Mouse (Mus musculus) forebrain, embryonic 14.5 days (tissue): Measurements from ENCODE around the gene Tbcel. TPM values are rescaled to one million over a fixed set of nuclear protein-coding genes. Genes with fewer than 3 reads are reported as not detected.

Experiments
- ATAC-seq: fragments of 200-750 bp; cut with Nextera tagmentation; 2 replicates; pipeline ENCODE4 v1.8.0; 2017; ENCODE audit warnings: mild to moderate bottlenecking, moderate library complexity
- DNase-seq: peaks from one replicate; pipeline ENCODE4 v3.0.0-alpha.2; 2015; ENCODE audit warnings: low spot score
- H3K27ac ChIP-seq: fragments of 300-500 bp; sonication (generic); 2 replicates; pipeline ENCODE4 v1.5.1; 2014; ENCODE audit warnings: low read depth, mild to moderate bottlenecking, control low read depth, low read length, moderate library complexity
- H3K27me3 ChIP-seq: fragments of 300-500 bp; sonication (generic); replicated peaks from 2 replicates; pipeline ENCODE4 v1.6.1; 2014; ENCODE audit warnings: low read length, control low read depth, mixed read lengths; ENCODE audit not compliant: control insufficient read depth, insufficient read depth
- H3K36me3 ChIP-seq: fragments of 300-500 bp; sonication (generic); 2 replicates; pipeline ENCODE4 v1.6.1; 2014; ENCODE audit warnings: low read length, control low read depth; ENCODE audit not compliant: control insufficient read depth, insufficient read depth
- H3K4me1 ChIP-seq: fragments of 300-500 bp; sonication (generic); 2 replicates; pipeline ENCODE4 v1.6.1; 2014; ENCODE audit warnings: antibody characterized with exemption, low read length, control low read depth; ENCODE audit not compliant: control insufficient read depth, insufficient read depth
- H3K4me2 ChIP-seq: fragments of 300-500 bp; sonication (generic); 2 replicates; pipeline ENCODE4 v1.6.1; 2014; ENCODE audit warnings: mild to moderate bottlenecking, control low read depth, low read length
- H3K4me3 ChIP-seq: fragments of 300-500 bp; sonication (generic); 2 replicates; pipeline ENCODE4 v1.5.1; 2014; ENCODE audit warnings: low read depth, low read length, control low read depth
- H3K9ac ChIP-seq: fragments of 300-500 bp; sonication (generic); 2 replicates; pipeline ENCODE4 v1.6.1; 2014; ENCODE audit warnings: mild to moderate bottlenecking, low read length, control low read depth, moderate library complexity
- H3K9me3 ChIP-seq: fragments of 300-500 bp; sonication (generic); replicated peaks from 2 replicates; pipeline ENCODE4 v1.6.1; 2016; ENCODE audit warnings: low read length, control low read depth, mixed read lengths; ENCODE audit not compliant: control insufficient read depth
- WGBS: fragments of 180-500 bp; shearing (Covaris S2); extraction: QIAGEN DNeasy Blood & Tissue Kit; methylation state at CpG from one replicate; pipeline ENCODE4 v1.1.7; 2014; 5-methylcytosine and 5-hydroxymethylcytosine counted together
- polyA plus RNA-seq: library from polyadenylated mRNA; unstranded; fragments of >200 nt; fragmentation: Nextera tagmentation; extraction: Ambion mirVana; gene quantifications from 2 replicates; pipeline ENCODE4 v1.2.1, GENCODE M21; 2014

Tbcel gene
- polyA plus RNA-seq, 1 experiment from 2014 or later: 5.6 TPM

- Histone ChIP-seq H3K4me3 (no peak overlapping the region), H3K9ac (no peak overlapping the region), H3K9me3 (no peaks in the 10 kb centered on the region), H3K36me3 (no peaks in the 10 kb centered on the region), H3K4me1 (no peaks in the 10 kb centered on the region), H3K27me3 (no peaks in the 10 kb centered on the region), H3K27ac (no peak overlapping the region), H3K4me2 (no peak overlapping the region)
- DNase-seq: no peak
- ATAC-seq: no peak
- WGBS: 86% methylated on average over 7 of the region's 7 CpGs
Observed at GRCm38 (mm10) chr9:42462585-42463219, 44.9 kb downstream of the Tbcel start.

- H3K27me3 ChIP-seq: no peaks in the 10 kb centered on the region
Observed at GRCm38 (mm10) chr9:42461390-42462108, 46.1 kb downstream of the Tbcel start.

GRCm38 (mm10) chr9:42460353-42460752 is 47.3 kb downstream of the Tbcel start:
- Histone ChIP-seq H3K4me1 (no peaks in the 10 kb centered on the region), H3K36me3 (no peaks in the 10 kb centered on the region), H3K9me3 (no peaks in the 10 kb centered on the region), H3K4me3 (no peak overlapping the region), H3K9ac (no peak overlapping the region), H3K27ac (no peak overlapping the region), H3K27me3 (no peaks in the 10 kb centered on the region), H3K4me2 (no peak overlapping the region)
- ATAC-seq (no peak), DNase-seq (no peak)
- WGBS: 89% methylated on average over 10 of the region's 10 CpGs

More at GRCm38 (mm10) chr9:42461390-42462108, 46.1 kb downstream of the Tbcel start:
- no peaks in the 10 kb centered on the region for H3K4me1 ChIP-seq
- H3K4me3 ChIP-seq: no peak overlapping the region
- no peaks in the 10 kb centered on the region for H3K9me3 ChIP-seq
- DNase-seq (no peak), ATAC-seq (no peak)
- WGBS: 82% methylated on average over 11 of the region's 11 CpGs
- H3K36me3 ChIP-seq: no peaks in the 10 kb centered on the region
- no peak overlapping the region for H3K27ac ChIP-seq
- no peak overlapping the region for H3K4me2 ChIP-seq
- H3K9ac ChIP-seq: no peak overlapping the region

GRCm38 (mm10) chr9:42459736-42460135 is 47.9 kb downstream of the Tbcel start:
- no peak for DNase-seq
- Histone ChIP-seq H3K4me2 (no peak overlapping the region), H3K4me1 (no peaks in the 10 kb centered on the region), H3K9me3 (no peaks in the 10 kb centered on the region), H3K27ac (no peak overlapping the region), H3K4me3 (no peak overlapping the region), H3K27me3 (no peaks in the 10 kb centered on the region), H3K36me3 (no peaks in the 10 kb centered on the region), H3K9ac (no peak overlapping the region)
- 90% methylated on average over 6 of the region's 6 CpGs for WGBS
- ATAC-seq: no peak

GRCm38 (mm10) chr9:42458741-42459515 is 48.7 kb downstream of the Tbcel start:
- WGBS: 75% methylated on average over 9 of the region's 9 CpGs
- no peaks in the 10 kb centered on the region for H3K27me3 ChIP-seq
- H3K36me3 ChIP-seq: no peaks in the 10 kb centered on the region
- H3K4me2 ChIP-seq: no peak overlapping the region
- H3K27ac ChIP-seq: no peak overlapping the region
- no peak overlapping the region for H3K4me3 ChIP-seq
- H3K4me1 ChIP-seq: no peaks in the 10 kb centered on the region
- no peak for DNase-seq
- no peak overlapping the region for H3K9ac ChIP-seq
- no peak for ATAC-seq
- H3K9me3 ChIP-seq: no peaks in the 10 kb centered on the region

GRCm38 (mm10) chr9:42457501-42457900 is 50.1 kb downstream of the Tbcel start:
- Histone ChIP-seq H3K36me3 (no peaks in the 10 kb centered on the region), H3K4me1 (no peaks in the 10 kb centered on the region), H3K27ac (no peak overlapping the region), H3K4me2 (no peak overlapping the region), H3K27me3 (no peaks in the 10 kb centered on the region), H3K9me3 (no peaks in the 10 kb centered on the region), H3K9ac (no peak overlapping the region), H3K4me3 (no peak overlapping the region)
- WGBS: 93% methylated on average over 8 of the region's 8 CpGs
- DNase-seq: no peak
- no peak for ATAC-seq

- Histone ChIP-seq H3K4me2 (no peak overlapping the region), H3K27ac (no peak overlapping the region), H3K4me1 (no peaks in the 10 kb centered on the region), H3K27me3 (no peaks in the 10 kb centered on the region), H3K9me3 (no peaks in the 10 kb centered on the region), H3K4me3 (no peak overlapping the region), H3K9ac (no peak overlapping the region), H3K36me3 (peaks cover 24% of the 10 kb centered on the region)
- ATAC-seq (no peak), DNase-seq (no peak)
- WGBS: 92% methylated on average over 8 of the region's 8 CpGs
Observed at GRCm38 (mm10) chr9:42454364-42454763, 53.2 kb downstream of the Tbcel start.

GRCm38 (mm10) chr9:42449043-42449442 is 58.6 kb downstream of the Tbcel start:
- no peak overlapping the region for H3K4me2 ChIP-seq
- H3K27ac ChIP-seq: no peak overlapping the region
- no peaks in the 10 kb centered on the region for H3K27me3 ChIP-seq
- H3K4me1 ChIP-seq: no peaks in the 10 kb centered on the region
- no peaks in the 10 kb centered on the region for H3K9me3 ChIP-seq
- no peak overlapping the region for H3K4me3 ChIP-seq
- no peak for DNase-seq
- no peak for ATAC-seq
- WGBS: 90% methylated on average over 6 of the region's 6 CpGs
- no peak overlapping the region for H3K9ac ChIP-seq
- peaks cover 53% of the 10 kb centered on the region for H3K36me3 ChIP-seq

- Histone ChIP-seq H3K4me1 (peaks cover 6% of the 10 kb centered on the region), H3K27me3 (no peaks in the 10 kb centered on the region), H3K4me2 (no peak overlapping the region), H3K27ac (no peak overlapping the region), H3K9ac (no peak overlapping the region), H3K4me3 (no peak overlapping the region), H3K9me3 (no peaks in the 10 kb centered on the region), H3K36me3 (peaks cover 60% of the 10 kb centered on the region)
- no peak for ATAC-seq
- WGBS: 93% methylated on average over 8 of the region's 8 CpGs
- no peak for DNase-seq
Observed at GRCm38 (mm10) chr9:42442100-42442499, 65.5 kb downstream of the Tbcel start.
